Mouse (Mus musculus): Measurements from ENCODE around the gene Rsl24d1. TPM values are rescaled to one million over a fixed set of nuclear protein-coding genes. Genes with fewer than 3 reads are reported as not detected.
"Not testable (repeated sequence)": the region's sequence is repeated elsewhere in the genome, so short reads cannot be mapped to it uniquely, and the experiment has no call there.

The Rsl24d1 gene
- 10 to 100 TPM; 55.8 to 64.9 (median 60.1) TPM for total RNA-seq (2022)

GRCm38 (mm10) chr9:73112919-73113906 is at the start of gene Rsl24d1:
Rsl24d1 (plus strand) TSS chr9:73113426.
- DNase-seq (ENCODE audit: low spot score in 2 of 2) = peak; percentile 89 to 90

GRCm38 (mm10) chr9:73063621-73064290 is 49.5 kb upstream of the Rsl24d1 start:
- no peak for DNase-seq (ENCODE audit: low spot score in 2 of 2)

GRCm38 (mm10) chr9:73067086-73067485 is 46.1 kb upstream of the Rsl24d1 start:
- no peak for DNase-seq (ENCODE audit: low spot score in 2 of 2)

- peak in 1 of 2 experiments; percentile 34 for DNase-seq (ENCODE audit: low spot score in 2 of 2)
Measured at GRCm38 (mm10) chr9:73068230-73068679, 45.0 kb upstream of the Rsl24d1 start.

- no peak for DNase-seq (ENCODE audit: low spot score in 2 of 2)
Measured at GRCm38 (mm10) chr9:73068688-73069087, 44.5 kb upstream of the Rsl24d1 start.

- DNase-seq (ENCODE audit: low spot score in 2 of 2) = no peak
Measured at GRCm38 (mm10) chr9:73070971-73071659, 42.1 kb upstream of the Rsl24d1 start.

- DNase-seq (ENCODE audit: low spot score in 2 of 2) = no peak
Measured at GRCm38 (mm10) chr9:73072426-73072825, 40.8 kb upstream of the Rsl24d1 start.

GRCm38 (mm10) chr9:73073169-73073568 is 40.1 kb upstream of the Rsl24d1 start:
- DNase-seq (ENCODE audit: low spot score in 2 of 2) = no peak

- DNase-seq (ENCODE audit: low spot score in 2 of 2) = not testable (repeated sequence)
Measured at GRCm38 (mm10) chr9:73079349-73079748, 33.9 kb upstream of the Rsl24d1 start.

- no peak for DNase-seq (ENCODE audit: low spot score in 2 of 2)
Measured at GRCm38 (mm10) chr9:73079801-73080325, 33.4 kb upstream of the Rsl24d1 start.

GRCm38 (mm10) chr9:73082291-73083000 is 30.8 kb upstream of the Rsl24d1 start:
- DNase-seq (ENCODE audit: low spot score in 2 of 2) = no peak

GRCm38 (mm10) chr9:73083956-73084355 is 29.3 kb upstream of the Rsl24d1 start:
- DNase-seq (ENCODE audit: low spot score in 2 of 2) = no peak

- no peak for DNase-seq (ENCODE audit: low spot score in 2 of 2)
Measured at GRCm38 (mm10) chr9:73085845-73086244, 27.4 kb upstream of the Rsl24d1 start.

- no peak for DNase-seq (ENCODE audit: low spot score in 2 of 2)
Measured at GRCm38 (mm10) chr9:73087121-73087520, 26.1 kb upstream of the Rsl24d1 start.

GRCm38 (mm10) chr9:73087581-73087980 is 25.6 kb upstream of the Rsl24d1 start:
- no peak for DNase-seq (ENCODE audit: low spot score in 2 of 2)

GRCm38 (mm10) chr9:73089222-73089920 is 23.9 kb upstream of the Rsl24d1 start:
- DNase-seq (ENCODE audit: low spot score in 2 of 2) = no peak

- DNase-seq (ENCODE audit: low spot score in 2 of 2) = no peak
Measured at GRCm38 (mm10) chr9:73090121-73090520, 23.1 kb upstream of the Rsl24d1 start.

GRCm38 (mm10) chr9:73091747-73092146 is 21.5 kb upstream of the Rsl24d1 start:
- DNase-seq (ENCODE audit: low spot score in 2 of 2) = no peak

GRCm38 (mm10) chr9:73094580-73094979 is 18.6 kb upstream of the Rsl24d1 start:
- DNase-seq (ENCODE audit: low spot score in 2 of 2) = peak in 1 of 2 experiments; percentile 38

- DNase-seq (ENCODE audit: low spot score in 2 of 2) = no peak
Measured at GRCm38 (mm10) chr9:73097898-73098297, 15.3 kb upstream of the Rsl24d1 start.
